7 mouse cellular contexts compared by ENCODE assay signal in the genomic region with DNA sequence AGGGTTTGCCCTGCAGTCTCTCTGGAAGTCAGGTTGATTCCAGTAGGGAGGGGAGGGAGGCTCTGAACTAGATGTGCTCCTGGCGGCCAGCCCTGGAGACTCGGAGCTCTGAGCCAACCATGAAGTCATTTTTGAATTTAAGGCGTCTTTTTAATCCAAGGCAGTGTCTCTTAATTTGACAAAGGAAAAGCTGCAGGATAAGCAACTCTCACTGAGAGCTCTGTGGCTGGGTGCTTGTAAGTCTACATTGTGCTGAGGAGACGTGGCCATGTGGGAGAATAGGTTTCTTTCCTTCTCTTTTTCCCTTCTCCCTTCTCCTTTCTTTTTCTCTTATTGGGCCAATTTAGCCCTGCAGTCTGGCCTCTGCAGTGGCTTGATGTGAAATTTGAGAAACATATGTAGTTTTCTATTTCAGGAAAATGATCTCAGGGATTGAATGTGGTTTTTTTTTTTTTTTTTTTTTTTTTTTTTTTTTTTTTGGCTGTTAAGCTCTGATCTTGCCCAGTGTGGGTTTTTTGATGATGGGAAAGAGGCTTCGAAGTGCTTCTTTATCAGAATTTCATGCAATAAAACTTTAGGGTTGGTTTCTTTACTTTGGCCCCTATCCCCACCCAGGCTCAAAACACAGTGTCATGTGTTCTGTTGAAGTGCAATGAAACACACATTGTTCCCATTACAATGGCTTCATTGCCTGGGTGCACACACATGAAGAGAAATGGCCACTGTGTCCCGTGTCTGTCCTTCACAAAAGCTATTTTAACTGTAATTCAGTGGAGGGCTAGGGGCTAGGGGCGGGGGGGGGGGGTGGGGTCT.
A peak's percentile ranks its signal among the peaks of the same experiment; 100 is the strongest.
DNase-seq lines count a peak whose midpoint lies in the region; ATAC-seq lines count a peak whose summit lies in the region.

No protein-coding gene starts in this region.

- WGBS in kidney, embryonic 14.5 days, result 52% methylated on average over 7 of the region's 7 CpGs

- H3K9ac ChIP-seq in kidney, embryonic 14.5 days (ENCODE audit: low read depth, low read length), result no peak overlapping the region

- ATAC-seq in kidney, embryonic 14.5 days (ENCODE audit: low FRiP score, low TSS enrichment), result peak; percentile 64; the same call in 1 of the 2 replicates

- H3K4me3 ChIP-seq in kidney, embryonic 14.5 days (ENCODE audit: low read length), result no peak overlapping the region

- H3K4me2 ChIP-seq in kidney, embryonic 14.5 days (replicated peaks; ENCODE audit: low read depth, low read length), result no peak overlapping the region

- H3K9me3 ChIP-seq in kidney, embryonic 14.5 days (ENCODE audit: control insufficient read depth, low read length), result no peaks in the 10 kb centered on the region

- no peaks in the 10 kb centered on the region for H3K36me3 ChIP-seq in kidney, embryonic 14.5 days (ENCODE audit: control insufficient read depth, insufficient read depth, low read length)

- H3K27me3 ChIP-seq in kidney, embryonic 14.5 days (ENCODE audit: control insufficient read depth, insufficient read depth, low read length), result no peaks in the 10 kb centered on the region

- DNase-seq in adrenal gland, postnatal 14 days, result peak; percentile 70
- DNase-seq in cerebellum, postnatal 14 days, result peak; percentile 69 to 78
- peak; percentile 87 for DNase-seq in heart, adult 8-10 months (ENCODE audit: low spot score)
- peak; percentile 55 to 56 for DNase-seq in lung, adult 18-20 months
- DNase-seq in right cerebral cortex, adult 2 months (ENCODE audit: low spot score in 2 of 2), result peak; percentile 42 to 60
- no peak for DNase-seq in embryo, embryonic 10.5 days (ENCODE audit: low spot score)

- H3K27ac ChIP-seq in kidney, embryonic 14.5 days (ENCODE audit: low read depth, low read length), result no peak overlapping the region

- H3K4me1 ChIP-seq in kidney, embryonic 14.5 days (ENCODE audit: control insufficient read depth, insufficient read depth, low read length), result no peaks in the 10 kb centered on the region
